Mouse (Mus musculus): ENCODE data around the gene Lag3. TPM values are rescaled to one million over a fixed set of nuclear protein-coding genes. Genes with fewer than 3 reads are reported as not detected.

Gene Lag3
- total and polyA plus RNA-seq, 3 experiments, result 0.52 to 2.0 (median 1.2) TPM

GRCm38 (mm10) chr6:124857840-124858530 lies 53.5 kb downstream of the Lag3 start:
- no peak overlapping the region for H3K9ac ChIP-seq (ENCODE audit: insufficient read depth, low read depth)

GRCm38 (mm10) chr6:124856916-124857839 lies 54.3 kb downstream of the Lag3 start, which contains the start of gene P3h3:
TSS of gene P3h3 (minus strand) at chr6:124857752.
- TF ChIP-seq POLR2AphosphoS2 (IDR thresholded peaks at IDR 0.05; ENCODE audit: low read depth, low read length) (no peak), GABPA (IDR thresholded peaks at IDR 0.05; ENCODE audit: insufficient replicate concordance, low read depth, low read length) (no peak), NELFE (IDR thresholded peaks at IDR 0.05; ENCODE audit: low read depth, low read length) (no peak), USF2 (conservative IDR thresholded peaks at IDR 0.05; ENCODE audit: low read depth, low read length) (no peak), SMC3 (IDR thresholded peaks at IDR 0.05; ENCODE audit: low read depth, low read length) (peak; percentile 43), MAFK (IDR thresholded peaks at IDR 0.05; ENCODE audit: insufficient replicate concordance, low read length) (no peak), CHD2 (IDR thresholded peaks at IDR 0.05; ENCODE audit: low read length) (no peak), CHD1 (IDR thresholded peaks at IDR 0.05; ENCODE audit: low read depth, low read length) (no peak), RAD21 (IDR thresholded peaks at IDR 0.05; ENCODE audit: low read depth, low read length) (no peak), CTCF (conservative IDR thresholded peaks at IDR 0.05 in 1 of 2, IDR thresholded peaks at IDR 0.05 in 1 of 2; ENCODE audit: low read depth in 2 of 2, low read length in 2 of 2) (peak in 1 of 2 experiments; percentile 69; a peak in 2 of 4 replicates), UBTF (IDR thresholded peaks at IDR 0.05; ENCODE audit: low read depth, low read length) (no peak), ZKSCAN1 (IDR thresholded peaks at IDR 0.05; ENCODE audit: borderline replicate concordance, low read depth, low read length) (no peak), POLR2A (IDR thresholded peaks at IDR 0.05; ENCODE audit: low read depth, low read length) (peak; percentile 53), MAX (IDR thresholded peaks at IDR 0.05; ENCODE audit: low read length) (peak; percentile 77), ZMIZ1 (IDR thresholded peaks at IDR 0.05; ENCODE audit: low read depth, low read length) (no peak), ZC3H11A (IDR thresholded peaks at IDR 0.05; ENCODE audit: low read depth, low read length) (no peak), MAZ (IDR thresholded peaks at IDR 0.05; ENCODE audit: low read depth, low read length) (no peak), ZNF384 (IDR thresholded peaks at IDR 0.05; ENCODE audit: low read depth, low read length) (no peak), JUN (IDR thresholded peaks at IDR 0.05; ENCODE audit: insufficient read depth, low read depth, low read length) (no peak), USF1 (IDR thresholded peaks at IDR 0.05; ENCODE audit: low read depth, low read length) (no peak), TCF12 (IDR thresholded peaks at IDR 0.05; ENCODE audit: low read depth, low read length) (no peak)
- H3K4me1 ChIP-seq (ENCODE audit: control insufficient read depth in 1 of 2, insufficient read depth in 2 of 2), result peaks cover 11 to 20% of the 10 kb centered on the region in 2 experiments
- H3K9ac ChIP-seq (ENCODE audit: insufficient read depth, low read depth), result peak within 1 kb of the TSS; percentile 34; the same call in 1 of the 2 replicates
- in situ Hi-C loops (cut with MboI; ENCODE audit: low pct_ligation_motif_present, low pct_unique_long_range_greater_than_20kb, low sequenced_read_pairs), result loop anchor here (25.0 kb wide), 1 partner anchor 180 kb away; the partner anchor contains the start of genes Acrbp and Ing4
- no peaks in the 10 kb centered on the region for H3K79me2 ChIP-seq (replicated peaks; ENCODE audit: control insufficient read depth, extremely low read depth, insufficient read depth, poor library complexity, severe bottlenecking)
- H3K4me3 ChIP-seq (replicated peaks in 1 of 3; ENCODE audit: low read depth in 2 of 3, low read length in 2 of 3, poor library complexity in 1 of 3), result peak within 1 kb of the TSS in 1 of 3 experiments; percentile 54
- H3K4me2 ChIP-seq (ENCODE audit: insufficient read depth, low read depth, poor library complexity, severe bottlenecking), result peak within 1 kb of the TSS; percentile 73
- no peaks in the 10 kb centered on the region for H3K9me3 ChIP-seq (replicated peaks; ENCODE audit: low read length)
- no peak within 1 kb of the TSS for H3K27ac ChIP-seq (ENCODE audit: insufficient read depth, low read depth)
- DNase-seq (ENCODE audit: extremely low read depth), result no peak
- H3K36me3 ChIP-seq (replicated peaks in 1 of 2; ENCODE audit: control insufficient read depth in 1 of 2, insufficient read depth in 1 of 2, low read length in 1 of 2), result no peaks in the 10 kb centered on the region
- dilution Hi-C loops (cut with MboI; ENCODE audit: extremely low pct_ligation_motif_present, extremely low pct_unique_long_range_greater_than_20kb, low sequenced_read_pairs), result no loop called here
- peaks cover 34% of the 10 kb centered on the region for H3K27me3 ChIP-seq (replicated peaks)

More at GRCm38 (mm10) chr6:124857840-124858530, 53.5 kb downstream of the Lag3 start:
- H3K4me1 ChIP-seq (ENCODE audit: control insufficient read depth in 1 of 2, insufficient read depth in 2 of 2), result peaks cover 19 to 27% of the 10 kb centered on the region in 2 experiments
- no peaks in the 10 kb centered on the region for H3K9me3 ChIP-seq (replicated peaks; ENCODE audit: low read length)
- no peak overlapping the region for H3K4me2 ChIP-seq (ENCODE audit: insufficient read depth, low read depth, poor library complexity, severe bottlenecking)
- no peak for DNase-seq (ENCODE audit: extremely low read depth)
- no peaks in the 10 kb centered on the region for H3K79me2 ChIP-seq (replicated peaks; ENCODE audit: control insufficient read depth, extremely low read depth, insufficient read depth, poor library complexity, severe bottlenecking)
- H3K27ac ChIP-seq (ENCODE audit: insufficient read depth, low read depth), result no peak overlapping the region
- H3K36me3 ChIP-seq (replicated peaks in 1 of 2; ENCODE audit: control insufficient read depth in 1 of 2, insufficient read depth in 1 of 2, low read length in 1 of 2), result no peaks in the 10 kb centered on the region
- in situ Hi-C loops (cut with MboI; ENCODE audit: low pct_ligation_motif_present, low pct_unique_long_range_greater_than_20kb, low sequenced_read_pairs) (loop anchor here (25.0 kb wide), 1 partner anchor 179 kb away; the partner anchor contains the start of genes Acrbp and Ing4), dilution Hi-C loops (cut with MboI; ENCODE audit: extremely low pct_ligation_motif_present, extremely low pct_unique_long_range_greater_than_20kb, low sequenced_read_pairs) (no loop called here)
- TF ChIP-seq ZNF384 (IDR thresholded peaks at IDR 0.05; ENCODE audit: low read depth, low read length) (no peak), IRF4 (IDR thresholded peaks at IDR 0.05; ENCODE audit: low read depth, low read length) (no peak), BHLHE40 (IDR thresholded peaks at IDR 0.05; ENCODE audit: low read depth, low read length) (no peak), E2F4 (IDR thresholded peaks at IDR 0.05; ENCODE audit: insufficient replicate concordance, low read depth, low read length) (no peak), TCF12 (IDR thresholded peaks at IDR 0.05; ENCODE audit: low read depth, low read length) (no peak), CHD1 (IDR thresholded peaks at IDR 0.05; ENCODE audit: low read depth, low read length) (no peak), HCFC1 (IDR thresholded peaks at IDR 0.05; ENCODE audit: low read depth, low read length) (no peak), RCOR1 (conservative IDR thresholded peaks at IDR 0.05; ENCODE audit: low read depth, low read length) (no peak), MYC (IDR thresholded peaks at IDR 0.05; ENCODE audit: low read depth, low read length) (no peak), GABPA (IDR thresholded peaks at IDR 0.05; ENCODE audit: insufficient replicate concordance, low read depth, low read length) (no peak), ELF1 (IDR thresholded peaks at IDR 0.05; ENCODE audit: low read depth, low read length) (no peak), ZKSCAN1 (IDR thresholded peaks at IDR 0.05; ENCODE audit: borderline replicate concordance, low read depth, low read length) (no peak), TBP (conservative IDR thresholded peaks at IDR 0.05; ENCODE audit: low read depth, low read length) (no peak), CTCF (conservative IDR thresholded peaks at IDR 0.05 in 1 of 2, IDR thresholded peaks at IDR 0.05 in 1 of 2; ENCODE audit: low read depth in 2 of 2, low read length in 2 of 2) (no peak)
- H3K4me3 ChIP-seq (replicated peaks in 1 of 3; ENCODE audit: low read depth in 2 of 3, low read length in 2 of 3, poor library complexity in 1 of 3), result no peak overlapping the region
- H3K27me3 ChIP-seq (replicated peaks), result peaks cover 32% of the 10 kb centered on the region
